Comparison of ENCODE assay signal across 25 mouse cellular contexts in the genomic region with DNA sequence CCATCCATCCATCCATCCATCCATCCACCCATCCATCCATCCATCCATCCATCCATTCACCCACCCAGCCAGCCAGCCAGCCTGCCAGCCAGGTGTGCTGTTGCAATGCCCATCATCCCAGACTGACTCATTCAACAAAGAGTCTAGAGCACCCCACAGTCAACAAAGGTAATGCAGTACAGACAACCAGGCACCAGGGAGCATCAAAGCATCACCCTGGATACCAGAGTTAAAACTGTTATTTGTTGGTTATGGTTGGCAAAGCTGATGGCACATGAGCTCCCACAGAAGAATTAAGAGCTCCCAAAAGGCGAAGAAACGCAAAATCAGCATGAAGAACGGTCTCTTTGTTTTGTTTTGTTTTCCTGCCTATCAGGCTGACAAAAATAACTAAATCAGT. TPM values are rescaled to one million over a fixed set of nuclear protein-coding genes. Genes with fewer than 3 reads are reported as not detected.
DNase-seq lines count a peak whose midpoint lies in the region; ATAC-seq and TF ChIP-seq lines count a peak whose summit lies in the region.
"Had no signal": no experiment of that assay in that cellular context is flagged by ENCODE, and none has a peak within 500 bp of the region (broad histone marks: within the 10 kb centered on the region; RNA-seq: fewer than 3 reads in every experiment).

No protein-coding gene starts in this region.

- H3K4me1 ChIP-seq in heart, postnatal 0 days (ENCODE audit: control insufficient read depth, insufficient read depth), result no peaks in the 10 kb centered on the region
- peaks cover 4% of the 10 kb centered on the region; the same call in 1 of the 2 replicates for H3K4me1 ChIP-seq in liver, postnatal 0 days (ENCODE audit: insufficient read depth)
- no peaks in the 10 kb centered on the region for H3K4me1 ChIP-seq in liver, embryonic 11.5 days (replicated peaks; ENCODE audit: control insufficient read depth, insufficient read depth, low read length)
- H3K4me1 ChIP-seq: hindbrain, embryonic 12.5 days; lung, embryonic 15.5 days; neural tube, embryonic 15.5 days had no signal

- H3K4me3 ChIP-seq in heart, postnatal 0 days (ENCODE audit: low read depth, low read length), result no peak overlapping the region
- no peak overlapping the region for H3K4me3 ChIP-seq in liver, postnatal 0 days (ENCODE audit: low read depth, low read length)
- no peak overlapping the region for H3K4me3 ChIP-seq in liver, embryonic 11.5 days (ENCODE audit: low read depth, low read length)
- H3K4me3 ChIP-seq: embryonic facial prominence, embryonic 10.5 days; heart, embryonic 12.5 days; hindbrain, embryonic 12.5 days; left cerebral cortex, adult 2 months; lung, embryonic 15.5 days; neural tube, embryonic 15.5 days had no signal

- H3K27ac ChIP-seq in heart, postnatal 0 days (ENCODE audit: low read depth), result no peak overlapping the region
- no peak overlapping the region for H3K27ac ChIP-seq in liver, postnatal 0 days (ENCODE audit: low read depth)
- no peak overlapping the region for H3K27ac ChIP-seq in liver, embryonic 11.5 days (ENCODE audit: low read depth, low read length)
- H3K27ac ChIP-seq: embryonic facial prominence, embryonic 10.5 days; hindbrain, embryonic 12.5 days; left cerebral cortex, adult 2 months; liver, embryonic 14.5 days; lung, embryonic 15.5 days; macrophage; neural tube, embryonic 15.5 days had no signal

- H3K9me3 ChIP-seq in heart, postnatal 0 days (replicated peaks; ENCODE audit: control insufficient read depth, low read length), result no peaks in the 10 kb centered on the region
- H3K9me3 ChIP-seq in liver, postnatal 0 days (ENCODE audit: low read length), result no peaks in the 10 kb centered on the region
- H3K9me3 ChIP-seq in liver, embryonic 11.5 days (ENCODE audit: control insufficient read depth, low read length), result no peaks in the 10 kb centered on the region
- H3K9me3 ChIP-seq: embryonic facial prominence, embryonic 10.5 days; heart, embryonic 12.5 days; hindbrain, embryonic 12.5 days; lung, embryonic 15.5 days; neural tube, embryonic 15.5 days had no signal

- WGBS in heart, postnatal 0 days, result 74% methylated on average over 3 of the region's 3 CpGs
- WGBS in liver, postnatal 0 days (ENCODE audit: insufficient replicate concordance), result 85% methylated on average over 3 of the region's 3 CpGs
- WGBS in liver, embryonic 11.5 days, result 87% methylated on average over 3 of the region's 3 CpGs

- TF ChIP-seq CTCF in heart, postnatal 0 days (IDR thresholded peaks at IDR 0.05; ENCODE audit: low read depth), result 0 out of 2 replicates have a peak, but pooled peaks have one; percentile 7
- TF ChIP-seq CTCF in liver, postnatal 0 days (IDR thresholded peaks at IDR 0.05; ENCODE audit: low read depth), result peak; percentile 27; the same call in 1 of the 2 replicates

- no peaks in the 10 kb centered on the region for H3K36me3 ChIP-seq in heart, postnatal 0 days (replicated peaks; ENCODE audit: control insufficient read depth, insufficient read depth, low read length)
- H3K36me3 ChIP-seq in liver, postnatal 0 days (replicated peaks; ENCODE audit: insufficient read depth, low read length), result no peaks in the 10 kb centered on the region
- no peaks in the 10 kb centered on the region for H3K36me3 ChIP-seq in liver, embryonic 11.5 days (ENCODE audit: control insufficient read depth, insufficient read depth, low read length)
- H3K36me3 ChIP-seq: embryonic facial prominence, embryonic 10.5 days; heart, embryonic 12.5 days; hindbrain, embryonic 12.5 days; lung, embryonic 15.5 days; neural tube, embryonic 15.5 days had no signal

- no peak for TF ChIP-seq EP300 in heart, postnatal 0 days (IDR thresholded peaks at IDR 0.05; ENCODE audit: low read depth)
- TF ChIP-seq EP300 in liver, postnatal 0 days (IDR thresholded peaks at IDR 0.05; ENCODE audit: low read depth), result no peak

- H3K4me2 ChIP-seq in heart, postnatal 0 days (ENCODE audit: low read depth, low read length), result no peak overlapping the region
- H3K4me2 ChIP-seq in liver, postnatal 0 days (ENCODE audit: low read depth, low read length), result no peak overlapping the region
- H3K4me2 ChIP-seq in liver, embryonic 11.5 days, result no peak overlapping the region
- H3K4me2 ChIP-seq: heart, embryonic 12.5 days; hindbrain, embryonic 12.5 days; lung, embryonic 15.5 days; neural tube, embryonic 15.5 days had no signal

- DNase-seq in heart, postnatal 0 days (ENCODE audit: low spot score), result no peak
- no peak for DNase-seq in heart, adult 9 months (ENCODE audit: low spot score in 2 of 2)
- DNase-seq in liver, postnatal 0 days, result no peak
- DNase-seq in liver, embryonic 11.5 days (ENCODE audit: low spot score), result no peak
- DNase-seq in A20 (ENCODE audit: low read depth, low spot score), result peak; percentile 71
- peak; percentile 73 for DNase-seq in induced T-regulatory cell, adult 2 months (ENCODE audit: low read depth)
- DNase-seq in right cerebral cortex, postnatal 10 days (ENCODE audit: low spot score in 2 of 2), result no peak
- DNase-seq: adrenal gland, postnatal 25 days; cerebellum, adult 9-10 months; gastrocnemius, postnatal 14 days; heart, postnatal 14 days had no signal

- H3K27me3 ChIP-seq in heart, postnatal 0 days (ENCODE audit: control insufficient read depth, insufficient read depth, low read length), result 0 out of 2 replicates have a peak, but pooled peaks cover 2% of the 10 kb centered on the region
- H3K27me3 ChIP-seq in liver, postnatal 0 days (ENCODE audit: insufficient read depth, low read length), result no peaks in the 10 kb centered on the region
- 0 out of 2 replicates have a peak, but pooled peaks cover 2% of the 10 kb centered on the region for H3K27me3 ChIP-seq in liver, embryonic 11.5 days (replicated peaks; ENCODE audit: control insufficient read depth, insufficient read depth, low read length)
- H3K27me3 ChIP-seq: hindbrain, embryonic 12.5 days; lung, embryonic 15.5 days; neural tube, embryonic 15.5 days had no signal

- H3K9ac ChIP-seq in heart, postnatal 0 days (replicated peaks; ENCODE audit: low read depth, low read length), result no peak overlapping the region
- no peak overlapping the region for H3K9ac ChIP-seq in liver, postnatal 0 days (replicated peaks)
- no peak overlapping the region for H3K9ac ChIP-seq in liver, embryonic 11.5 days (ENCODE audit: low read depth, low read length)
- H3K9ac ChIP-seq: heart, embryonic 12.5 days; hindbrain, embryonic 12.5 days; liver, embryonic 14.5 days; lung, embryonic 15.5 days; neural tube, embryonic 15.5 days had no signal

- no peak for ATAC-seq in heart, postnatal 0 days (ENCODE audit: insufficient read depth, low read depth)
- no peak for ATAC-seq in liver, postnatal 0 days
- ATAC-seq in liver, embryonic 11.5 days (replicated peaks; ENCODE audit: low FRiP score), result no peak
- ATAC-seq: forebrain, embryonic 16.5 days; inflammation-experienced regulatory T-cells, adult 6 months; midbrain, embryonic 16.5 days had no signal

RNA-seq across cellular contexts. Expression of a gene that starts 11.7 kb away (rescaled TPM):
- total RNA-seq in heart, postnatal 0 days (2014; rRNA removed; ENCODE audit: low replicate concordance), result 0.38 TPM in 1 of 2 replicates, not detected in the other
- polyA plus RNA-seq in heart, postnatal 0 days (2015; fragmentation: Nextera tagmentation; extraction: Ambion mirVana), result 0.04 TPM in 1 of 2 replicates, not detected in the other
- 0.26 and 0.34 TPM in 2 replicates for polyA plus RNA-seq in liver, postnatal 0 days (2015; fragmentation: Nextera tagmentation; extraction: Ambion mirVana)
- 0.53 and 0.62 TPM in 2 replicates for polyA plus RNA-seq in liver, embryonic 11.5 days (2014; fragmentation: Nextera tagmentation; extraction: Ambion mirVana)
- total RNA-seq: layer of hippocampus, postnatal 10 days; left cerebral cortex, postnatal 36 days had no signal
- polyA plus RNA-seq: forebrain, embryonic 16.5 days; heart, embryonic 12.5 days; hindbrain, embryonic 12.5 days; midbrain, embryonic 16.5 days had no signal

RNA-seq across cellular contexts. Expression of a gene that starts 27.1 kb away (rescaled TPM):
- 27.7 and 32.2 TPM in 2 replicates for total RNA-seq in heart, postnatal 0 days (2014; rRNA removed; ENCODE audit: low replicate concordance)
- 18.6 and 19.1 TPM in 2 replicates for polyA plus RNA-seq in heart, postnatal 0 days (2015; fragmentation: Nextera tagmentation; extraction: Ambion mirVana)
- 29.8 and 30.4 TPM in 2 replicates for polyA plus RNA-seq in liver, postnatal 0 days (2015; fragmentation: Nextera tagmentation; extraction: Ambion mirVana)
- polyA plus RNA-seq in liver, embryonic 11.5 days (2014; fragmentation: Nextera tagmentation; extraction: Ambion mirVana), result 111 and 125 TPM in 2 replicates

RNA-seq across cellular contexts. Expression of a gene that starts 47.6 kb away (rescaled TPM):
- total RNA-seq in heart, postnatal 0 days (2014; rRNA removed; ENCODE audit: low replicate concordance), result 7.1 and 9.4 TPM in 2 replicates
- 6.7 and 8.2 TPM in 2 replicates for polyA plus RNA-seq in heart, postnatal 0 days (2015; fragmentation: Nextera tagmentation; extraction: Ambion mirVana)
- 0.69 TPM in 2 replicates for polyA plus RNA-seq in liver, postnatal 0 days (2015; fragmentation: Nextera tagmentation; extraction: Ambion mirVana)
- 2.2 and 2.5 TPM in 2 replicates for polyA plus RNA-seq in liver, embryonic 11.5 days (2014; fragmentation: Nextera tagmentation; extraction: Ambion mirVana)

RNA-seq across cellular contexts. Expression of a gene that starts 53.9 kb away (rescaled TPM):
- 6.8 and 10.5 TPM in 2 replicates for total RNA-seq in heart, postnatal 0 days (2014; rRNA removed; ENCODE audit: low replicate concordance)
- polyA plus RNA-seq in heart, postnatal 0 days (2015; fragmentation: Nextera tagmentation; extraction: Ambion mirVana), result 2.3 and 2.4 TPM in 2 replicates
- 0.22 and 0.36 TPM in 2 replicates for polyA plus RNA-seq in liver, postnatal 0 days (2015; fragmentation: Nextera tagmentation; extraction: Ambion mirVana)
- polyA plus RNA-seq in liver, embryonic 11.5 days (2014; fragmentation: Nextera tagmentation; extraction: Ambion mirVana), result 0.23 and 0.34 TPM in 2 replicates
- total RNA-seq: common myeloid progenitor, adult 5-6 weeks had no signal
- polyA plus RNA-seq: inflammation-experienced regulatory T-cells, adult 6 months had no signal

Comparison
In these comparisons a context has a peak if more than half of its experiments do, and no peak if none do; other contexts are left out.
1. DNase-seq: peak in A20 (single experiment) and induced T-regulatory cell, adult 2 months (single experiment); none in heart, postnatal 0 days (single experiment), heart, adult 9 months (0 of 2), liver, postnatal 0 days (single experiment), liver, embryonic 11.5 days (single experiment) and right cerebral cortex, postnatal 10 days (0 of 2).